Mouse (Mus musculus): ENCODE measurements around the gene Mex3a. TPM values are rescaled to one million over a fixed set of nuclear protein-coding genes. Genes with fewer than 3 reads are reported as not detected.

Mex3a gene
- polyA plus RNA-seq, 1 experiment from 2014 or later = 26.4 TPM

DNA sequence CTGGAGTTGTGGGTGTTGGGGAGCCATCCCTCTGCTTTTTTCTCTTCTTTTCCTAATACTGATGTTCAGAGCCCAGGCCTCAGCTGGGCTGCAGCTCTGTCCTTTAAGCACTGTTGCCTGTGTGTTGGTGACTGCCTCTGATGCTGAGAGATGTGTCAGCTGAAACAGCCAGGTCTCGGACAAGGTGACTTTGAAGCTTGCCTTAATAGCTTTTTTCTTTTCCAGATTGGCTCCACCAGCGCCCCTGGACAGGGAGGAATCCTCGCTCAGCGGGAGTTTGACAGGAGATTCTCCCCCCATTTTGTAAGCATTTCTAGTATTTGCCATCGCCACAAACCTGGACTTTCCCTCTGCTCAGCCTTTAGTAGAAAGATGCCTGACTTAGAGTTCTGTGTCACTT, 54.4 kb downstream of the Mex3a start:
- Histone ChIP-seq H3K4me2 (no peak overlapping the region), H3K9ac (no peak overlapping the region), H3K4me3 (no peak overlapping the region), H3K36me3 (peaks cover 63% of the 10 kb centered on the region), H3K4me1 (replicated peaks) (0 out of 2 replicates have a peak, but pooled peaks cover 1% of the 10 kb centered on the region), H3K9me3 (no peaks in the 10 kb centered on the region), H3K27me3 (no peaks in the 10 kb centered on the region), H3K27ac (replicated peaks) (no peak overlapping the region)
- no peak for ATAC-seq (ENCODE audit: low FRiP score, low read depth)
- WGBS = 98% methylated on average over 5 of the region's 5 CpGs

DNA sequence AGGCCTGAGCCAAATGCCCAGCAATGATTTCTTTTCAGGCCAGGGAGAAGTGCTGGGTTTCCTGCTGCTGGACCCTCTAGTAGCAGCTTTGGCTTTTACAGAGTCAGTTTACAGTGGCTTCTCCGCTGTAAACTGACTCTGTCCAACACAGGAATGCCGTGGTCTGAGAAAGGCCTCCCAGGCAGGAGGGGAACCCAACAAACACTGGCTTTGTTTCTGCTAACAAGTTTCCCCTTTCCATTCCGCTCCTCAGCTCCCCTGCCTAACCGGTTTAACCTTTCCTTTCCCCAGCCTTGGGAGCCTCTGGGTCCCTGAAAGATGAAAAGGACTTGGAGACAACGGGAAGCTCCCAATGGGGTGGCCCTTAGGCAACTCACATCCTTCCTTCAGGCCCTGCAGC, 58.1 kb downstream of the Mex3a start:
- no peak overlapping the region for H3K4me2 ChIP-seq
- no peak for ATAC-seq (ENCODE audit: low FRiP score, low read depth)
- H3K36me3 ChIP-seq = peaks cover 36% of the 10 kb centered on the region
- 28% methylated on average over 5 of the region's 5 CpGs for WGBS
- H3K4me3 ChIP-seq = no peak overlapping the region
- no peaks in the 10 kb centered on the region for H3K9me3 ChIP-seq
- no peaks in the 10 kb centered on the region for H3K27me3 ChIP-seq
- no peak overlapping the region for H3K9ac ChIP-seq
- no peak overlapping the region for H3K27ac ChIP-seq (replicated peaks)
- peaks cover 3% of the 10 kb centered on the region; the same call in 1 of the 2 replicates for H3K4me1 ChIP-seq (replicated peaks)

MicroRNAs within 50 kb of the gene (microRNA counts, 519-probe panel; counts per million panel counts)
- microRNA mmu-miR-1905 = not detected

Small RNA genes lying within 50 kb of the gene (microRNA-seq; reads per million reads assigned to microRNA genes)
- not detected for gene Mir1905

Other genes starting within 250 kb of the Mex3a start
- gene Gm38392, start 245.2 kb upstream of the Mex3a start, polyA plus RNA-seq (2015; fragmentation: Nextera tagmentation; extraction: Ambion mirVana) = 0.35 TPM in 1 of 2 replicates, not detected in the other
- 9.5 and 12.2 TPM in 2 replicates for gene Tsacc, start 235.4 kb upstream of the Mex3a start, polyA plus RNA-seq (2015; fragmentation: Nextera tagmentation; extraction: Ambion mirVana)
- gene Cct3, start 235.3 kb upstream of the Mex3a start, polyA plus RNA-seq (2015; fragmentation: Nextera tagmentation; extraction: Ambion mirVana) = 446 and 451 TPM in 2 replicates
- gene Glmp, start 207.4 kb upstream of the Mex3a start, polyA plus RNA-seq (2015; fragmentation: Nextera tagmentation; extraction: Ambion mirVana) = 119 and 125 TPM in 2 replicates
- gene Tmem79, start 196.2 kb upstream of the Mex3a start, polyA plus RNA-seq (2015; fragmentation: Nextera tagmentation; extraction: Ambion mirVana) = 1.2 and 1.7 TPM in 2 replicates
- gene Smg5, start 196.1 kb upstream of the Mex3a start, polyA plus RNA-seq (2015; fragmentation: Nextera tagmentation; extraction: Ambion mirVana) = 62.5 and 64.0 TPM in 2 replicates
- 1.9 and 2.3 TPM in 2 replicates for gene Paqr6, start 167.8 kb upstream of the Mex3a start, polyA plus RNA-seq (2015; fragmentation: Nextera tagmentation; extraction: Ambion mirVana)
- not detected in 2 replicates for gene Bglap3, start 159.7 kb upstream of the Mex3a start, polyA plus RNA-seq (2015; fragmentation: Nextera tagmentation; extraction: Ambion mirVana)
- gene Bglap2, start 153.7 kb upstream of the Mex3a start, polyA plus RNA-seq (2015; fragmentation: Nextera tagmentation; extraction: Ambion mirVana) = not detected in 2 replicates
- not detected in 2 replicates for gene Bglap, start 147.9 kb upstream of the Mex3a start, polyA plus RNA-seq (2015; fragmentation: Nextera tagmentation; extraction: Ambion mirVana)
- 28.8 and 35.4 TPM in 2 replicates for gene Pmf1, start 122.1 kb upstream of the Mex3a start, polyA plus RNA-seq (2015; fragmentation: Nextera tagmentation; extraction: Ambion mirVana)
- 34.7 and 40.4 TPM in 2 replicates for gene Slc25a44, start 107.3 kb upstream of the Mex3a start, polyA plus RNA-seq (2015; fragmentation: Nextera tagmentation; extraction: Ambion mirVana)
- 30.4 and 30.5 TPM in 2 replicates for gene Sema4a, start 71.2 kb upstream of the Mex3a start, polyA plus RNA-seq (2015; fragmentation: Nextera tagmentation; extraction: Ambion mirVana)
- 52.2 and 53.4 TPM in 2 replicates for gene Lmna, start 22.4 kb upstream of the Mex3a start, polyA plus RNA-seq (2015; fragmentation: Nextera tagmentation; extraction: Ambion mirVana)
- 0.23 TPM in 1 of 2 replicates, not detected in the other for gene Rab25, start 15.9 kb downstream of the Mex3a start, polyA plus RNA-seq (2015; fragmentation: Nextera tagmentation; extraction: Ambion mirVana)
- 201 and 205 TPM in 2 replicates for gene Lamtor2, start 20.7 kb downstream of the Mex3a start, polyA plus RNA-seq (2015; fragmentation: Nextera tagmentation; extraction: Ambion mirVana)
- gene Ubqln4, start 21.4 kb downstream of the Mex3a start, polyA plus RNA-seq (2015; fragmentation: Nextera tagmentation; extraction: Ambion mirVana) = 43.6 and 47.7 TPM in 2 replicates
- gene Ssr2, start 43.5 kb downstream of the Mex3a start, polyA plus RNA-seq (2015; fragmentation: Nextera tagmentation; extraction: Ambion mirVana) = 146 and 149 TPM in 2 replicates
- gene Arhgef2, start 73.6 kb downstream of the Mex3a start, polyA plus RNA-seq (2015; fragmentation: Nextera tagmentation; extraction: Ambion mirVana) = 121 and 129 TPM in 2 replicates
- not detected in 2 replicates for gene Rxfp4, start 120.7 kb downstream of the Mex3a start, polyA plus RNA-seq (2015; fragmentation: Nextera tagmentation; extraction: Ambion mirVana)
- 84.5 and 88.5 TPM in 2 replicates for gene Khdc4, start 153.4 kb downstream of the Mex3a start, polyA plus RNA-seq (2015; fragmentation: Nextera tagmentation; extraction: Ambion mirVana)
- gene Rit1, start 184.4 kb downstream of the Mex3a start, polyA plus RNA-seq (2015; fragmentation: Nextera tagmentation; extraction: Ambion mirVana) = 64.4 and 66.8 TPM in 2 replicates
- 220 and 239 TPM in 2 replicates for gene Syt11, start 242.8 kb downstream of the Mex3a start, polyA plus RNA-seq (2015; fragmentation: Nextera tagmentation; extraction: Ambion mirVana)

All from hindbrain, embryonic 15.5 days (tissue).